Mouse (Mus musculus) intestine, postnatal 0 days (tissue): ENCODE measurements around the gene Gphn. TPM values are rescaled to one million over a fixed set of nuclear protein-coding genes. Genes with fewer than 3 reads are reported as not detected.

Experiments
- ATAC-seq: fragments of 200-750 bp; cut with Nextera tagmentation; 2 replicates; pipeline ENCODE4 v1.8.0; 2017; ENCODE audit warnings: mild to moderate bottlenecking, moderate TSS enrichment, moderate library complexity
- H3K27ac ChIP-seq: fragments of 300-500 bp; sonication (generic); 2 replicates; pipeline ENCODE4 v1.5.1; 2014; ENCODE audit warnings: mild to moderate bottlenecking, low read depth, low read length, moderate library complexity
- H3K27me3 ChIP-seq: fragments of 300-500 bp; sonication (generic); replicated peaks from 2 replicates; pipeline ENCODE4 v1.6.1; 2014; ENCODE audit warnings: low read length, mixed read lengths; ENCODE audit not compliant: control insufficient read depth, insufficient read depth
- H3K36me3 ChIP-seq: fragments of 300-500 bp; sonication (generic); 2 replicates; pipeline ENCODE4 v1.6.1; 2014; ENCODE audit warnings: mild to moderate bottlenecking, moderate library complexity; ENCODE audit not compliant: control insufficient read depth, insufficient read depth
- H3K4me1 ChIP-seq: fragments of 300-500 bp; sonication (generic); replicated peaks from 2 replicates; pipeline ENCODE4 v1.6.1; 2014; ENCODE audit warnings: antibody characterized with exemption, low read length, mixed read lengths; ENCODE audit not compliant: control insufficient read depth, insufficient read depth
- H3K4me2 ChIP-seq: fragments of 300-500 bp; sonication (generic); replicated peaks from 2 replicates; pipeline ENCODE4 v1.6.1; 2014; ENCODE audit warnings: low read depth, mild to moderate bottlenecking, moderate library complexity
- H3K4me3 ChIP-seq: fragments of 300-500 bp; sonication (generic); 2 replicates; pipeline ENCODE4 v1.5.1; 2014; ENCODE audit warnings: low read depth, low read length
- H3K9ac ChIP-seq: fragments of 300-500 bp; sonication (generic); 2 replicates; pipeline ENCODE4 v1.6.1; 2014; ENCODE audit warnings: mild to moderate bottlenecking, low read depth, low read length
- H3K9me3 ChIP-seq: fragments of 300-500 bp; sonication (generic); 2 replicates; pipeline ENCODE4 v1.6.1; 2016; ENCODE audit warnings: mixed run types; ENCODE audit not compliant: control insufficient read depth
- CTCF ChIP-seq: sonication (generic); IDR thresholded peaks from 2 replicates; pipeline ENCODE4 v1.5.1; 2016; ENCODE audit warnings: low read depth, mild to moderate bottlenecking, control low read depth, antibody characterized with exemption, moderate library complexity
- WGBS: fragments of 180-500 bp; shearing (Covaris S2); extraction: QIAGEN DNeasy Blood & Tissue Kit; methylation state at CpG from one replicate; pipeline ENCODE4 v1.1.7; 2014; 5-methylcytosine and 5-hydroxymethylcytosine counted together
- polyA plus RNA-seq: library from polyadenylated mRNA; unstranded; fragments of >200 nt; fragmentation: Nextera tagmentation; extraction: Ambion mirVana; gene quantifications from 2 replicates; pipeline ENCODE4 v1.2.1, GENCODE M21; 2015

Gene Gphn
- polyA plus RNA-seq, 1 experiment from 2014 or later: 7.1 TPM

DNA sequence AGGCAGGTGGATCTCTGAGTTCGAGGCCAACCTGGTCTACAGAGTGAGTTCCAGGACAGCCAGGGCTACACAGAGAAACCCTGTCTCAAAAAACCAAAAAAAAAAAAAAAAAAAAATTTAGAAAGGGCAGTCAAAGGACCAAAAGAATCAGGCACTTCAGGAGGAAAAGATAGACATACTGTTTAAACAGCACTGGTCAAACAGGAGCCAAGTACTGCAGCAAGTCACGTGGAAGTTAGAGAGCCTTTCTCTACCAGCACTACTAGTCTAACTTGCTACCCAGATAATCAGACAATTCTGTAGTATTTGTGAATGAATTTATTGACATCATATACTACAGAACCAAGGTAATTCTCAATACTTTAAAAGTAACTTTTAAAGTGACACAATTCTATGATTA, 454.9 kb downstream of the Gphn start:
- ATAC-seq: no peak
- peaks cover 4% of the 10 kb centered on the region; the same call in 1 of the 2 replicates for H3K4me1 ChIP-seq
- TF ChIP-seq CTCF: no peak
- WGBS: 73% methylated on average over 2 of the region's 2 CpGs
- no peak overlapping the region for H3K9ac ChIP-seq
- H3K4me3 ChIP-seq: no peak overlapping the region
- no peak overlapping the region for H3K4me2 ChIP-seq
- H3K36me3 ChIP-seq: 0 out of 2 replicates have a peak, but pooled peaks cover 3% of the 10 kb centered on the region
- no peaks in the 10 kb centered on the region for H3K9me3 ChIP-seq
- no peaks in the 10 kb centered on the region for H3K27me3 ChIP-seq
- H3K27ac ChIP-seq: no peak overlapping the region

DNA sequence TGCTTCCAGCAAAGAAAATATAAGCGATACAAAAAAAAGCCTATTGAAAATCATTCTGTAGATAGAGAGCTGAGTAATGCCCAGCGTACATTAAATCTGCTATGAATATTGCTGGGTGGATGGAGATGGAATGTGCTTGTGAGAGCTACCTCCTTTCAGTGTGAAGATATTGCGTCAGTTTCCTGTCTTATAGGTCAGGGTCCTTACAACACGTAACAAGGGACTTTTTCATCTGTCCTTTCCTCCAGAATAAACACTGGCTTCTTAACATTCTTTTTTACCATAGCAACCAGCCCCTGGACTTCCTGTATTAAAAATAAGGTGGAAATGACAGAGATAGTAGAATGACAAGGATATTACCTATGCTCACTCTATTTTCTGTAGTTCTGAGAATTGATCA, 456.1 kb downstream of the Gphn start:
- H3K4me2 ChIP-seq: no peak overlapping the region
- peaks cover 4% of the 10 kb centered on the region; the same call in 1 of the 2 replicates for H3K4me1 ChIP-seq
- no peak overlapping the region for H3K27ac ChIP-seq
- no peaks in the 10 kb centered on the region for H3K27me3 ChIP-seq
- no peak for ATAC-seq
- TF ChIP-seq CTCF: no peak
- 61% methylated on average over 4 of the region's 4 CpGs for WGBS
- no peak overlapping the region for H3K9ac ChIP-seq
- H3K9me3 ChIP-seq: no peaks in the 10 kb centered on the region
- H3K4me3 ChIP-seq: no peak overlapping the region
- 0 out of 2 replicates have a peak, but pooled peaks cover 3% of the 10 kb centered on the region for H3K36me3 ChIP-seq

DNA sequence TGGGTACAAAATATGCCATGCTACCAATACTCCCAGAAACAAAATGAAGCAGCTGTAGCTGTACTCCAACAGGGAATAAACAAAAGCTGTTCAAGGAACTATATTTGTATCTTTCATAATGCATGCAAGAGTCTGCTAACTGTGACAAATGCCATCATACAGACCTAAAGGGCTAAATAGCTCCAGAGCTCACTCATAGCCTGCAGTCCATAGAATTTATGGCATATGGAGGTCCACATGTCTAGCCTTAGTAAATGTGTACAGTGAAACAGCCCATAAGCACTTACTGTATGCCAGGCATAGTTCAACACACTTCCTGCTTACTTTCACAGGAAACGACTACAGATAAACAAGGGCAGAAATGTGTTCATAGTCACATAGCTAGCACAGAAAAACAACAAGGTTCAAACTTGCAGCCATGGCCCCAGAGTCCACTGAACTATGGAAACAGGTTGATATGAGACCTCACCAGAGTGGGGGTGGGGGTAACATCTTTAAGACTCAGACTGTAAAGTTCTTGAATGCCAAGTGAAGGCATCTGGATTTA, 459.6 kb downstream of the Gphn start:
- Histone ChIP-seq H3K27ac (no peak overlapping the region), H3K36me3 (0 out of 2 replicates have a peak, but pooled peaks cover 3% of the 10 kb centered on the region), H3K4me3 (no peak overlapping the region), H3K4me2 (no peak overlapping the region), H3K9me3 (no peaks in the 10 kb centered on the region), H3K27me3 (no peaks in the 10 kb centered on the region), H3K4me1 (peaks cover 4% of the 10 kb centered on the region; the same call in 1 of the 2 replicates), H3K9ac (no peak overlapping the region)
- WGBS: 46% methylated on average over 1 of the region's 1 CpGs
- TF ChIP-seq CTCF: no peak
- no peak for ATAC-seq

DNA sequence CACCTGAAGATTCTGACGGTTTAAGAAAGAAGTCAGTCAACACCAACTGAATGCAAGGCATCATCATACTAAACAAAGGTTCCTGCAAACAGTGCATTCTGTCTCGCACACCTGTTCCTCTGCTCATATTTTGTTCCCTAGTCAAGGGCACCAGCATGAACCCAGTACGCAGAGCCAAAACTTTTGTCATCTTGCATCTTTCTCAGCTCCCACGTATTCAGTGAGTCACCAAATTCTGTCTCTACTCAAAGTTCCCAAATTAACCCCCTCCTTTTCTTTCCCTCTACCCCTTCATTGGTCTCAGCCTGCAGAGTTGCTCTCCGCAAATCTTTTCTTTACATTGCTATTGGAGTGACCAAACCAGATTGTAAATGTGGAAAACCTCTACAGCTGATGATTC, 462.7 kb downstream of the Gphn start:
- Histone ChIP-seq H3K27me3 (no peaks in the 10 kb centered on the region), H3K4me1 (peaks cover 4% of the 10 kb centered on the region; the same call in 1 of the 2 replicates), H3K9me3 (no peaks in the 10 kb centered on the region), H3K36me3 (no peaks in the 10 kb centered on the region), H3K9ac (no peak overlapping the region), H3K4me3 (no peak overlapping the region), H3K27ac (no peak overlapping the region), H3K4me2 (no peak overlapping the region)
- no peak for ATAC-seq
- no peak for TF ChIP-seq CTCF
- 88% methylated on average over 5 of the region's 5 CpGs for WGBS

DNA sequence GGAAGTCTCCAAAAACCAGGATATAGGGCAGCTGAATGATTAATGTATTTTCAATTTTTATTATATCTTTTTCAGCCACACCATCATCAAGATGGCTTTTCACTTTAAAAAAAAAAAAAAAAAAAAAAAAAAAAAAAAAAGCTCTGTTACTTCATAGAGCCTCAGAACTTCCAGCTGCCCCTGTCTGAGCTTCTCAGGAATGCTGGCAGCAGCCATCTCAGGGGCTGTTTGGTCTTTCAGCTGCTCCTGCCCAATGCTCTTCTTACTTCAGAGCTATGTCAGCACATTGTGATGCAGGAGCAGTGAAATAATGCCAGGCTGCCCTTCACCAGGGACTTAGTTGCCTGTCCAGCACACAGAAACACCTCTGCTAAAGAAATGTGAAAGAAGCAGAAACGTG, 465.1 kb downstream of the Gphn start, which contains the start of gene Fam71d:
Gene Fam71d, plus strand, starts transcription at position 211 of the 400 bp plus-strand sequence.
- no peaks in the 10 kb centered on the region for H3K4me1 ChIP-seq
- no peaks in the 10 kb centered on the region for H3K9me3 ChIP-seq
- ATAC-seq: no peak
- H3K4me3 ChIP-seq: no peak within 1 kb of the TSS
- H3K4me2 ChIP-seq: no peak within 1 kb of the TSS
- no peak for TF ChIP-seq CTCF
- H3K36me3 ChIP-seq: no peaks in the 10 kb centered on the region
- no peak within 1 kb of the TSS for H3K27ac ChIP-seq
- no peaks in the 10 kb centered on the region for H3K27me3 ChIP-seq
- whole genome bisulfite sequencing: 78% methylated on average over 1 of the region's 1 CpGs
- no peak within 1 kb of the TSS for H3K9ac ChIP-seq

DNA sequence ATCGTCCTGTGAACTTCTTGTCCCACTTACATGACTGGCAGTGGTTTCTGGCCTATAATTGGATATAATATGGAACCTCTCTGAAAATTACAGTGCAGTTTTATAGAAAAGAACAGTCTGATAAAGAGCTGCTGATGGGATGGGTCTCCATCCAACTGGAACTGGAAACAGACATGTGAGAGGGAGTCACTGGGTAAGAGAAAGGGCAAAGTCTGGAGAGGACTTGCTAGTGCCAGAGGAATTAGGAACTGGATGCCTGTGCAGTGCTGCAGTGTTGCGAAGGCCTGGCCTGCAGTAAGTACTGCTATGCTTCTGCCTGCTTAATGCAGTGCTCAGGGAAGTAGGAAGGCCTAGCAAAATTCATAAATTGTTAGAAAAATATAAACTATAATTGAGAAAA, 467.1 kb downstream of the Gphn start:
- H3K9ac ChIP-seq: no peak overlapping the region
- no peaks in the 10 kb centered on the region for H3K36me3 ChIP-seq
- H3K4me2 ChIP-seq: no peak overlapping the region
- no peak overlapping the region for H3K4me3 ChIP-seq
- no peaks in the 10 kb centered on the region for H3K4me1 ChIP-seq
- no peak overlapping the region for H3K27ac ChIP-seq
- no peaks in the 10 kb centered on the region for H3K9me3 ChIP-seq
- WGBS: 92% methylated on average over 2 of the region's 2 CpGs
- H3K27me3 ChIP-seq: no peaks in the 10 kb centered on the region
- TF ChIP-seq CTCF: no peak
- no peak for ATAC-seq

DNA sequence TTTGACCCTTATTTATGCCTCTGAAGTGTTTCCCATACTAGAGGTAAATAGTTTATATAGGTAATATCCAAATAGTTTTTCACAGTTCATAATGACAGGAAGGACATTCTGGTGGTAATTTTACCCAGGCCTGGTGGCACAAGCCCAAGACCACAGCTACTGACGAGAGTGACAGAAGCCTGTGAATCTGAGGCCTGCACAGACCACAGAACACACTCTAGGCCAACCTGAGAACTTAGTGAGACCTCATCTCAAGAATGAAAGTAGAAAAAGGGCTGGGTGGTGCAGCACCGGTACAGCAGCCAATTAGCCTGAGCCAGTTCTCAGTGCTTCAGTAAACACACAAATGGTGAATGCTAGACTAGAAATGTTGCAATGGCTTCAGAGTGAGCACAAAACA, 491.6 kb downstream of the Gphn start:
- Histone ChIP-seq H3K4me2 (no peak overlapping the region), H3K36me3 (no peaks in the 10 kb centered on the region), H3K27me3 (no peaks in the 10 kb centered on the region), H3K4me3 (no peak overlapping the region), H3K9me3 (no peaks in the 10 kb centered on the region), H3K4me1 (no peaks in the 10 kb centered on the region), H3K9ac (no peak overlapping the region), H3K27ac (no peak overlapping the region)
- TF ChIP-seq CTCF: no peak
- no peak for ATAC-seq
- 69% methylated on average over 2 of the region's 2 CpGs for WGBS
